Mouse (Mus musculus) lung, embryonic 16.5 days (tissue): ENCODE results near the gene Klf5. TPM values are rescaled to one million over a fixed set of nuclear protein-coding genes. Genes with fewer than 3 reads are reported as not detected.

ENCODE experiments used
- ATAC-seq: fragments of 200-750 bp; cut with Nextera tagmentation; 2 replicates; pipeline ENCODE4 v1.8.0; 2017; ENCODE audit warnings: low read depth, mild to moderate bottlenecking, moderate library complexity
- H3K27ac ChIP-seq: fragments of 300-500 bp; sonication (generic); 2 replicates; pipeline ENCODE4 v1.5.1; 2014; ENCODE audit warnings: mild to moderate bottlenecking, control low read depth, low read length
- H3K27me3 ChIP-seq: fragments of 300-500 bp; sonication (generic); 2 replicates; pipeline ENCODE4 v1.6.1; 2014; ENCODE audit warnings: low read depth, low read length, mixed read lengths; ENCODE audit not compliant: control insufficient read depth, insufficient read depth
- H3K36me3 ChIP-seq: fragments of 300-500 bp; sonication (generic); 2 replicates; pipeline ENCODE4 v1.6.1; 2014; ENCODE audit warnings: low read length; ENCODE audit not compliant: control insufficient read depth, insufficient read depth
- H3K4me1 ChIP-seq: fragments of 300-500 bp; sonication (generic); replicated peaks from 2 replicates; pipeline ENCODE4 v1.6.1; 2014; ENCODE audit warnings: low read length, mixed read lengths; ENCODE audit not compliant: control insufficient read depth, insufficient read depth
- H3K4me2 ChIP-seq: fragments of 300-500 bp; sonication (generic); 2 replicates; pipeline ENCODE4 v1.6.1; 2014; ENCODE audit warnings: low read depth, low read length, control low read depth
- H3K4me3 ChIP-seq: fragments of 300-500 bp; sonication (generic); 2 replicates; pipeline ENCODE4 v1.5.1; 2014; ENCODE audit warnings: mild to moderate bottlenecking, low read length, control low read depth
- H3K9ac ChIP-seq: fragments of 300-500 bp; sonication (generic); 2 replicates; pipeline ENCODE4 v1.6.1; 2014; ENCODE audit warnings: low read length, control low read depth
- H3K9me3 ChIP-seq: fragments of 300-500 bp; sonication (generic); 2 replicates; pipeline ENCODE4 v1.6.1; 2016; ENCODE audit warnings: low read length; ENCODE audit not compliant: control insufficient read depth
- WGBS: fragments of 180-500 bp; shearing (Covaris S2); extraction: QIAGEN DNeasy Blood & Tissue Kit; methylation state at CpG from one replicate; pipeline ENCODE4 v1.1.7; 2014; 5-methylcytosine and 5-hydroxymethylcytosine counted together
- polyA plus RNA-seq: library from polyadenylated mRNA; unstranded; fragments of >200 nt; fragmentation: Nextera tagmentation; extraction: Ambion mirVana; gene quantifications from 2 replicates; pipeline ENCODE4 v1.2.1, GENCODE M21; 2015

Klf5 gene
- 33.7 and 35.7 TPM in 2 replicates for polyA plus RNA-seq

- Histone ChIP-seq H3K4me3 (peak within 1 kb of the TSS; percentile 82), H3K4me2 (peak within 1 kb of the TSS; percentile 98), H3K4me1 (peaks cover 5% of the 10 kb centered on the region; the same call in 1 of the 2 replicates), H3K36me3 (peaks cover 3% of the 10 kb centered on the region; the same call in 1 of the 2 replicates), H3K27me3 (peaks cover 6% of the 10 kb centered on the region), H3K9ac (peak within 1 kb of the TSS; percentile 85), H3K27ac (peak within 1 kb of the TSS; percentile 92), H3K9me3 (no peaks in the 10 kb centered on the region)
- under 1% methylated on average over 55 of the region's 67 CpGs for WGBS
- peak; percentile 98 for ATAC-seq
Measured at GRCm38 (mm10) chr14:99298385-99299021, at the start of gene Klf5. Gene Klf5, plus strand, starts transcription at chr14:99298691.

DNA sequence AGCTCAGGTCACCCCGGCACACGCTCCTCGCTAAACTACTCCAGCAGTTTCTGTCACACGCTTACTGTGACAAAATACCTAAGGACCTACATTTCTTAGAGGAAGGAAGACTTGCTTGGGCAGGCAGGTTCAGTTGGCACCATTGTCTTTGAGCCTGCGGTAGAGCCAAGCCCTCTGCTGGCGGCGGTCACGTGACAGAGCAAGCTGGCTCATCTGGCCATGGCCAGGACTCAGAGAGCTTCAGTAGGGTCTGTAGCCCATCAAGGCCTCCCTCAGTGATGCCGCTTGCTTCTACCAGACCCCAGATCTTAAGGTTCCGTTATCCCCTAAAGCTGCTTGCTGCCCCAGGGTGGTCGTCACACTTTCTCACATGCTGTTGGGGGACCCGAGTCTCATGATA lies 36.5 kb upstream of the Klf5 start:
- H3K9ac ChIP-seq = no peak overlapping the region
- no peak overlapping the region for H3K27ac ChIP-seq
- no peak overlapping the region for H3K4me2 ChIP-seq
- no peaks in the 10 kb centered on the region for H3K4me1 ChIP-seq
- no peak overlapping the region for H3K4me3 ChIP-seq
- WGBS = 91% methylated on average over 12 of the region's 12 CpGs
- H3K36me3 ChIP-seq = no peaks in the 10 kb centered on the region
- no peaks in the 10 kb centered on the region for H3K27me3 ChIP-seq
- H3K9me3 ChIP-seq = no peaks in the 10 kb centered on the region
- no peak for ATAC-seq

DNA sequence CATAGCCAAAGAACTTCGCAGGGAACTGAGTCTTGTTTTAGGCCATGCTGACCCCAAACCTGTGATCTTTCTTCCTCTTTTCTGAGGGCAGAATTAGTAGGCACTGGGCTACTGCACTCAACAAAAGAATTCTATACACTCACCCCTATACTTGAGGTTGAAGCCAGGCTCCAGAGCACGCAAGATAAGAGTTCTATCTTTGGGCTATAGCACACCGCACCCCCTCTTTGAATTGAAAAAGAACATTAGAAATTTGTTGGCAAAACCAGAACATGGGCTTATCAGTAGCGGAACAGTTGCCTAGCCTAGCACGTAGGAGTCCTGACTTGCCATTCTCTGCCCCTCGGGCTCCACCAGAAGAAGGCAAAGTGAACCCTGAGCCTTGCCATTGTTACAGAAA lies 34.7 kb upstream of the Klf5 start:
- Histone ChIP-seq H3K27me3 (no peaks in the 10 kb centered on the region), H3K36me3 (no peaks in the 10 kb centered on the region), H3K9ac (no peak overlapping the region), H3K27ac (no peak overlapping the region), H3K9me3 (no peaks in the 10 kb centered on the region), H3K4me1 (no peaks in the 10 kb centered on the region), H3K4me3 (no peak overlapping the region), H3K4me2 (no peak overlapping the region)
- 85% methylated on average over 6 of the region's 6 CpGs for WGBS
- ATAC-seq = no peak

DNA sequence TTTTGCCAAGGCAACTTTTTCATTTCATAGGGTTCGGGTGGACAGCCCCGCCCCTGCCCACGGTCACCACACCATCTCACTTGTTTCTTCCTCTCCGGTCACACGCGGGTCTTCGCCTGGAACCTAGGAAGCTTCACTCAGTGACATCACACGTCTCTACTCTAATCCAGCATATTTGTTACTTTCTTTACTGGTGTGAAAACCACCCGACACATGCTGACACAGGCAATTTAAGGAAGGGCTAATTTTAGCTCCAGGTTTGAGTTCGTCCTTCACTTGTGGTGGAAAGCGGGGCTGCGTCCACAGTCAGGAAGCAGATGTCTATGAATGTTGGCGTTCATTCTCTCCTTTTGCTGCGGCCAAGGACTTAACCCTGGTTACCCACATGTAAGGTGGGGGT lies 32.7 kb upstream of the Klf5 start:
- no peak for ATAC-seq
- no peaks in the 10 kb centered on the region for H3K27me3 ChIP-seq
- 85% methylated on average over 14 of the region's 14 CpGs for WGBS
- no peak overlapping the region for H3K4me2 ChIP-seq
- no peak overlapping the region for H3K9ac ChIP-seq
- no peak overlapping the region for H3K4me3 ChIP-seq
- no peak overlapping the region for H3K27ac ChIP-seq
- H3K36me3 ChIP-seq = no peaks in the 10 kb centered on the region
- no peaks in the 10 kb centered on the region for H3K4me1 ChIP-seq
- H3K9me3 ChIP-seq = no peaks in the 10 kb centered on the region

GRCm38 (mm10) chr14:99266749-99267148 lies 31.7 kb upstream of the Klf5 start:
- WGBS = 73% methylated on average over 5 of the region's 5 CpGs

GRCm38 (mm10) chr14:99274056-99274455 lies 24.4 kb upstream of the Klf5 start:
- ATAC-seq = no peak
- Histone ChIP-seq H3K36me3 (no peaks in the 10 kb centered on the region), H3K27me3 (no peaks in the 10 kb centered on the region), H3K4me3 (no peak overlapping the region), H3K9me3 (no peaks in the 10 kb centered on the region), H3K4me1 (no peaks in the 10 kb centered on the region), H3K9ac (no peak overlapping the region), H3K4me2 (no peak overlapping the region), H3K27ac (no peak overlapping the region)
- WGBS = 52% methylated on average over 2 of the region's 2 CpGs

More at GRCm38 (mm10) chr14:99266749-99267148, 31.7 kb upstream of the Klf5 start:
- no peak overlapping the region for H3K9ac ChIP-seq
- H3K36me3 ChIP-seq = no peaks in the 10 kb centered on the region
- no peaks in the 10 kb centered on the region for H3K27me3 ChIP-seq
- ATAC-seq = no peak
- no peaks in the 10 kb centered on the region for H3K4me1 ChIP-seq
- H3K4me3 ChIP-seq = no peak overlapping the region
- no peak overlapping the region for H3K27ac ChIP-seq
- H3K9me3 ChIP-seq = no peaks in the 10 kb centered on the region
- H3K4me2 ChIP-seq = no peak overlapping the region

DNA sequence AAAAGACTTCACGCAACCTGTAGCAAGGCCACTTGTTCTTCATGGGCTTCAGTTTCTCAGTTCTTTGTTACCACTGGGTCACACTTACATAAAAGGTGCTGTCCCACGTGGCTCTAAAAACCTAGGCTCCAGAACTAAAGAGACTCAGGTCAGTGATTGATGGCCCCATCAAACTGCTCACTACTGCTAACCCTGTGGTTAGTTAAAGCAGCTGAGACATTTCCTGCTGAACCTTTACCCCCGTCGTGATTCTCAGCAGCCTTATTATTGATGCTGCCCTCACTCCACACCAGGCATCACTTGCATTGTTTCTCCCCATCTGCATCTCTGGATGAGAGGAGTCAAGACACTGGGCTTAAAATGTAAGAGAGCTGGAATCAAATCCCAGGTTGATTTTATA lies 22.7 kb upstream of the Klf5 start:
- ATAC-seq = no peak
- Histone ChIP-seq H3K4me2 (no peak overlapping the region), H3K4me1 (no peaks in the 10 kb centered on the region), H3K27me3 (no peaks in the 10 kb centered on the region), H3K27ac (no peak overlapping the region), H3K9me3 (no peaks in the 10 kb centered on the region), H3K9ac (no peak overlapping the region), H3K4me3 (no peak overlapping the region), H3K36me3 (no peaks in the 10 kb centered on the region)
- WGBS = 29% methylated on average over 4 of the region's 4 CpGs

- ATAC-seq = no peak
- H3K4me3 ChIP-seq = no peak overlapping the region
- no peak overlapping the region for H3K27ac ChIP-seq
- no peaks in the 10 kb centered on the region for H3K9me3 ChIP-seq
- no peak overlapping the region for H3K4me2 ChIP-seq
- H3K36me3 ChIP-seq = no peaks in the 10 kb centered on the region
- 39% methylated on average over 9 of the region's 9 CpGs for WGBS
- no peaks in the 10 kb centered on the region for H3K27me3 ChIP-seq
- H3K4me1 ChIP-seq = no peaks in the 10 kb centered on the region
- no peak overlapping the region for H3K9ac ChIP-seq
Measured at GRCm38 (mm10) chr14:99278312-99278711, 20.2 kb upstream of the Klf5 start.

GRCm38 (mm10) chr14:99278763-99279486 lies 19.6 kb upstream of the Klf5 start:
- Histone ChIP-seq H3K27ac (no peak overlapping the region), H3K9ac (no peak overlapping the region), H3K9me3 (no peaks in the 10 kb centered on the region), H3K36me3 (no peaks in the 10 kb centered on the region), H3K27me3 (no peaks in the 10 kb centered on the region), H3K4me2 (no peak overlapping the region), H3K4me3 (no peak overlapping the region), H3K4me1 (no peaks in the 10 kb centered on the region)
- no peak for ATAC-seq
- WGBS = 51% methylated on average over 12 of the region's 12 CpGs
